16 mouse cellular contexts compared by ENCODE assay signal in the genomic region with DNA sequence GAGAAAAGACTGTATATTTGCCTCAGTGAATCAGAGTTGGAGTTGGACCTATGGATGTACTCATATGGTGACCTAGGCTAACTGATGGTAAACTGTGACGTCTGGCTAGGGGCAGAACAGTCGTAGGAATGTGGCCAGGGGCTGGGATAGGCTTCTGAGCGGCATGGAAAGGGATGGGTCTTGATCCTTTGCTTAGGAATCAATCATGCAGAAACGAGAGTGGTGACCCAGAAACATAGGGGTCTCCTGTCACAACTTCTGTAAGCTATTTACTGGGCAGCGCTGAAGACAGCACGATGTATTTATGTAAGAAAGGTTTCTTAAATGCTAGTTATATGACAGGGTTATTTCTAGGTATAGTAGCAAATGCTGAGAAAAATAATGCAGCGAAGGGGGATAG.
"Had no signal": no experiment of that assay in that cellular context is flagged by ENCODE, and none has a peak within 500 bp of the region (broad histone marks: within the 10 kb centered on the region; RNA-seq: fewer than 3 reads in every experiment).

No protein-coding gene starts in this region.

- DNase-seq: right cerebral cortex, adult 18-20 months; right cerebral cortex, postnatal 14 days; right cerebral cortex, postnatal 25 days; right cerebral cortex, postnatal 4 days; spleen, adult 18-20 months; thymus, adult 18-20 months; thymus, adult 2 months; thymus, postnatal 14 days; thymus, postnatal 25 days; thymus, postnatal 36 days; thymus, postnatal 4 days had no signal

- H3K4me3 ChIP-seq: neural tube, embryonic 12.5 days; neural tube, embryonic 13.5 days; neural tube, embryonic 15.5 days; stomach, embryonic 15.5 days had no signal

- H3K36me3 ChIP-seq: neural tube, embryonic 12.5 days; neural tube, embryonic 13.5 days; neural tube, embryonic 15.5 days; stomach, embryonic 15.5 days had no signal

- H3K9ac ChIP-seq: neural tube, embryonic 12.5 days; neural tube, embryonic 13.5 days; neural tube, embryonic 15.5 days; stomach, embryonic 15.5 days had no signal

- H3K4me1 ChIP-seq: neural tube, embryonic 12.5 days; neural tube, embryonic 13.5 days; neural tube, embryonic 15.5 days; stomach, embryonic 15.5 days had no signal

- H3K27me3 ChIP-seq: neural tube, embryonic 12.5 days; neural tube, embryonic 13.5 days; neural tube, embryonic 15.5 days; stomach, embryonic 15.5 days had no signal

- H3K9me3 ChIP-seq: neural tube, embryonic 12.5 days; neural tube, embryonic 13.5 days; neural tube, embryonic 15.5 days; stomach, embryonic 15.5 days had no signal

- H3K4me2 ChIP-seq: neural tube, embryonic 12.5 days; neural tube, embryonic 13.5 days; neural tube, embryonic 15.5 days; stomach, embryonic 15.5 days had no signal

- H3K27ac ChIP-seq: neural tube, embryonic 12.5 days; neural tube, embryonic 13.5 days; neural tube, embryonic 15.5 days; stomach, embryonic 15.5 days; stomach, postnatal 0 days had no signal
